Mouse (Mus musculus) lung, adult 2 months (tissue): ENCODE measurements around the gene Tomm22.

ENCODE experiments used
- CTCF ChIP-seq: fragments of 200-500 bp; IDR thresholded peaks from 2 replicates; pipeline ENCODE4 v1.5.1; 2011; ENCODE audit warnings: mild to moderate bottlenecking, low read length, control low read depth; ENCODE audit not compliant: insufficient read depth
- POLR2A ChIP-seq: fragments of 200-500 bp; IDR thresholded peaks from 2 replicates; pipeline ENCODE4 v1.6.1; 2011; ENCODE audit warnings: low read depth, mild to moderate bottlenecking, control low read depth, low read length, borderline replicate concordance; ENCODE audit errors: extremely low read depth

DNA sequence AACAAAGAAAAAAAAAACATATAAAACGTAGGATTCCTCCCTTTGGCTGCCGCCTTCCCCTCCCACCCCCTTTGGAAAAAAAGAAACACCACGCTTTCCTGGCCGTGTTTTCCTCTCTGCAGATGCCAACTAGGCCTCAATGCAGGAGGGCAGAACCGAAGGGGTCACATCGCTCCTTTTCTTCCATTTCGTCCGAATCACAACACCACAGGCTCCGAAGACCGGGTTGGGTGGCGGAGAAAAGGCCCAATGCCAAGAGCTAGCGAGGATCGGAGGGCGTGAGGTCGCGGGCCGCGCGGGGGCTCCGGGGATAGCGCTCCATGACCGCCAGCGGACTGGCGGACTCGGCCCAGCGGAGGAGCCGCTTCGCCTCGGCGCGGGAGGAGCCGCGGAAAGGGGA, 16.5 kb downstream of the Tomm22 start:
- TF ChIP-seq POLR2A (no peak), CTCF (no peak)
